Mouse (Mus musculus) testis, adult 2 months (tissue): ENCODE measurements around the gene A230050P20Rik. TPM values are rescaled to one million over a fixed set of nuclear protein-coding genes. Genes with fewer than 3 reads are reported as not detected.
A peak's percentile ranks its signal among the peaks of the same experiment; 100 is the strongest.

ENCODE experiments used
- H3K27ac ChIP-seq: fragments of 200-500 bp; 2 replicates; pipeline ENCODE4 v1.5.1; 2012; ENCODE audit warnings: low read depth, low read length; ENCODE audit not compliant: control insufficient read depth, insufficient read depth
- H3K27me3 ChIP-seq: fragments of 200-500 bp; 2 replicates; pipeline ENCODE4 v1.6.1; 2012; ENCODE audit warnings: mild to moderate bottlenecking, low read length, moderate library complexity; ENCODE audit not compliant: control insufficient read depth, insufficient read depth
- H3K36me3 ChIP-seq: fragments of 200-500 bp; 2 replicates; pipeline ENCODE4 v1.6.1; 2012; ENCODE audit warnings: mild to moderate bottlenecking, low read length; ENCODE audit not compliant: control insufficient read depth, insufficient read depth
- H3K4me1 ChIP-seq: fragments of 200-500 bp; 2 replicates; pipeline ENCODE4 v1.6.1; 2012; ENCODE audit warnings: low read length; ENCODE audit not compliant: control insufficient read depth, insufficient read depth
- H3K4me3 ChIP-seq: fragments of 200-500 bp; 2 replicates; pipeline ENCODE4 v1.5.1; 2012; ENCODE audit warnings: low read depth, mild to moderate bottlenecking, low read length, moderate library complexity, mixed read lengths; ENCODE audit not compliant: control insufficient read depth
- CTCF ChIP-seq: fragments of 200-500 bp; IDR thresholded peaks from 2 replicates; pipeline ENCODE4 v1.5.1; 2012; ENCODE audit warnings: low read depth, mild to moderate bottlenecking, inconsistent platforms, low read length, moderate library complexity; ENCODE audit not compliant: control insufficient read depth, insufficient read depth, insufficient replicate concordance
- POLR2A ChIP-seq: fragments of 200-500 bp; IDR thresholded peaks from 2 replicates; pipeline ENCODE4 v1.6.1; 2012; ENCODE audit warnings: low read depth, mild to moderate bottlenecking, inconsistent platforms, low read length, moderate library complexity; ENCODE audit not compliant: control insufficient read depth
- polyA plus RNA-seq: library from polyadenylated mRNA; depleted of rRNA; stranded (reverse); fragments of >200 nt; gene quantifications from 2 replicates; pipeline ENCODE4 v1.2.3, GENCODE M21; 2012

A230050P20Rik gene
- polyA plus RNA-seq, 1 experiment = 2.6 TPM

- TF ChIP-seq POLR2A (no peak), CTCF (no peak)
- H3K27ac ChIP-seq = no peak overlapping the region
- H3K4me1 ChIP-seq = peaks cover 7% of the 10 kb centered on the region
- no peak overlapping the region for H3K4me3 ChIP-seq
- H3K36me3 ChIP-seq = no peaks in the 10 kb centered on the region
- H3K27me3 ChIP-seq = no peaks in the 10 kb centered on the region
Measured at GRCm38 (mm10) chr9:20875021-20875790, 6.8 kb downstream of the A230050P20Rik start.

- peaks cover 7% of the 10 kb centered on the region for H3K4me1 ChIP-seq
- H3K36me3 ChIP-seq = no peaks in the 10 kb centered on the region
- H3K27me3 ChIP-seq = no peaks in the 10 kb centered on the region
- no peak for TF ChIP-seq CTCF
- TF ChIP-seq POLR2A = no peak
- no peak overlapping the region for H3K4me3 ChIP-seq
- H3K27ac ChIP-seq = no peak overlapping the region
Measured at GRCm38 (mm10) chr9:20876318-20877117, 8.1 kb downstream of the A230050P20Rik start.

- H3K27ac ChIP-seq = 0 out of 2 replicates have a peak overlapping the region, but pooled peaks have one; percentile 23
- no peak for TF ChIP-seq CTCF
- no peak for TF ChIP-seq POLR2A
- H3K4me3 ChIP-seq = peak overlapping the region; percentile 71
- peaks cover 7% of the 10 kb centered on the region for H3K4me1 ChIP-seq
- no peaks in the 10 kb centered on the region for H3K27me3 ChIP-seq
- H3K36me3 ChIP-seq = no peaks in the 10 kb centered on the region
Measured at GRCm38 (mm10) chr9:20877118-20878040, 8.9 kb downstream of the A230050P20Rik start.

- peak; percentile 60; the same call in 1 of the 2 replicates for TF ChIP-seq CTCF
- TF ChIP-seq POLR2A = peak; percentile 73
- H3K27me3 ChIP-seq = no peaks in the 10 kb centered on the region
Measured at GRCm38 (mm10) chr9:20878041-20878709, 9.7 kb downstream of the A230050P20Rik start.

GRCm38 (mm10) chr9:20878710-20879065, 10.2 kb downstream of the A230050P20Rik start:
- Histone ChIP-seq H3K27me3 (no peaks in the 10 kb centered on the region), H3K27ac (peak overlapping the region; percentile 85), H3K4me3 (peak overlapping the region; percentile 71), H3K4me1 (peaks cover 7% of the 10 kb centered on the region), H3K36me3 (no peaks in the 10 kb centered on the region)
- TF ChIP-seq CTCF (no peak), POLR2A (no peak)

More at GRCm38 (mm10) chr9:20878041-20878709, 9.7 kb downstream of the A230050P20Rik start:
- peak overlapping the region; percentile 85 for H3K27ac ChIP-seq
- peaks cover 7% of the 10 kb centered on the region for H3K4me1 ChIP-seq
- H3K36me3 ChIP-seq = no peaks in the 10 kb centered on the region
- H3K4me3 ChIP-seq = peak overlapping the region; percentile 71

GRCm38 (mm10) chr9:20879097-20879792, 10.8 kb downstream of the A230050P20Rik start, which contains the start of gene Angptl6:
Angptl6 (minus strand) TSS chr9:20879727.
- Histone ChIP-seq H3K27ac (peak within 1 kb of the TSS; percentile 85), H3K4me3 (peak within 1 kb of the TSS; percentile 71), H3K36me3 (no peaks in the 10 kb centered on the region), H3K4me1 (peaks cover 7% of the 10 kb centered on the region), H3K27me3 (no peaks in the 10 kb centered on the region)
- TF ChIP-seq CTCF (no peak), POLR2A (no peak)
